In the genomic region with DNA sequence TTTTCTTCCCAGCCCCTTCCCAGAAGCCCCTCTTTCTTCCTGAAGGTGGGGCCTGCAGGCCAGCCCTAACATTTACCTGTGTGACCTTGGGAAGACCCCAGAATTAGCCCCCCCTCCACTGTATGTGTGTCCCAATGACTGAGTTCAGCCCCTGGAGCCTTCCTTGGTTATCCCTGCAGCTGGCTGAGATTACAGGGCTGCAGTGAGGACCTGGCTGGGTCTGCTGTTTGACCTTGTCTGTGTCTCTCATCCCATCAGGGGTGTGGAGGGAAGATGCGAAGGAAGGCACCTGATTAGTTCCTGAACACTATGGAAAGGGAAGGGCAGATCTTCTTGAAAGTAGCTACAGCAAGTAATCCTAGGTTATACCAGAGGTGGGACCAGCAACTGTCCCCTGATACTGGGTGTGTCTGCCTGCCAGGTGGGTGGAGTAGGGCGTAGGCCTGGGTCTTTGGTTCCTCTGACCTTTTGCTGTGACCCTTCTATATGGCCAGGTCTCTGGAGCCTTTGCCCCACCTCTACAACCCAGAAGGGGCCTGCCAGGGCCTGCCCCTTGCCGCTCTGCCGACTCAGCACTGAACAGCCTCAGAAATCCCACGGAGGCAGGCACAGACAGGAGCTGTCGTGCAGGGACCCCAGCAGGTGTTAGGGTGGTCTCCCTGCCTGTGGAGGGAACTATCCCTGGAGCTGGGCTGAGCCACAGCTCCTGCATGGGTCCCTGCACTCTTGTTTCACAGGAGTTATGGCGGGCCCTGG, we compare ENCODE assay signal across 9 mouse cellular contexts. TPM values are rescaled to one million over a fixed set of nuclear protein-coding genes. Genes with fewer than 3 reads are reported as not detected.
DNase-seq lines count a peak whose midpoint lies in the region; ATAC-seq and TF ChIP-seq lines count a peak whose summit lies in the region.
"Had no signal": no experiment of that assay in that cellular context is flagged by ENCODE, and none has a peak within 500 bp of the region (broad histone marks: within the 10 kb centered on the region; RNA-seq: fewer than 3 reads in every experiment).

No protein-coding gene starts in this region.

- H3K4me2 ChIP-seq in forebrain, embryonic 15.5 days (replicated peaks): no peak overlapping the region
- no peak overlapping the region; the same call in 1 of the 2 replicates for H3K4me2 ChIP-seq in lung, embryonic 16.5 days (ENCODE audit: low read depth, low read length)
- H3K4me2 ChIP-seq in hindbrain, postnatal 0 days (ENCODE audit: low read depth, low read length): no peak overlapping the region
- no peak overlapping the region for H3K4me2 ChIP-seq in neural tube, embryonic 14.5 days (ENCODE audit: low read depth, low read length)

- 85% methylated on average over 7 of the region's 7 CpGs for WGBS in forebrain, embryonic 10.5 days
- 86% methylated on average over 7 of the region's 7 CpGs for WGBS in forebrain, embryonic 15.5 days
- WGBS in lung, embryonic 16.5 days: 80% methylated on average over 7 of the region's 7 CpGs
- WGBS in hindbrain, postnatal 0 days: 74% methylated on average over 7 of the region's 7 CpGs
- 85% methylated on average over 7 of the region's 7 CpGs for WGBS in neural tube, embryonic 14.5 days

- DNase-seq in forebrain, embryonic 10.5 days (ENCODE audit: extremely low spot score, low spot score): no peak
- no peak for DNase-seq in lung, postnatal 10 days
- no peak for DNase-seq in hindbrain, postnatal 0 days (ENCODE audit: low spot score)
- no peak for DNase-seq in layer of hippocampus, adult 11-12 months (ENCODE audit: low spot score)
- no peak for DNase-seq in right cerebral cortex, postnatal 14 days
- DNase-seq: B cell, adult 2 months had no signal

- H3K9ac ChIP-seq in forebrain, embryonic 15.5 days (replicated peaks): no peak overlapping the region
- H3K9ac ChIP-seq in lung, embryonic 16.5 days (ENCODE audit: low read length): no peak overlapping the region; the same call in 1 of the 2 replicates
- H3K9ac ChIP-seq in hindbrain, postnatal 0 days (replicated peaks; ENCODE audit: low read length): peak overlapping the region; percentile 44
- 0 out of 2 replicates have a peak overlapping the region, but pooled peaks have one; percentile 39 for H3K9ac ChIP-seq in neural tube, embryonic 14.5 days (replicated peaks; ENCODE audit: low read depth, low read length)

- peak overlapping the region; percentile 13; the same call in 1 of the 2 replicates for H3K4me3 ChIP-seq in forebrain, embryonic 10.5 days
- H3K4me3 ChIP-seq in forebrain, embryonic 15.5 days: no peak overlapping the region
- H3K4me3 ChIP-seq in lung, embryonic 16.5 days (ENCODE audit: low read length): no peak overlapping the region
- no peak overlapping the region for H3K4me3 ChIP-seq in hindbrain, postnatal 0 days (ENCODE audit: low read length)
- no peak overlapping the region for H3K4me3 ChIP-seq in neural tube, embryonic 14.5 days (ENCODE audit: low read depth, low read length)

- ATAC-seq in forebrain, embryonic 15.5 days (replicated peaks): no peak
- ATAC-seq in lung, embryonic 16.5 days (ENCODE audit: low read depth): no peak
- no peak for ATAC-seq in hindbrain, postnatal 0 days
- ATAC-seq in neural tube, embryonic 14.5 days (ENCODE audit: low read depth): no peak

- H3K27ac ChIP-seq in forebrain, embryonic 10.5 days: 0 out of 2 replicates have a peak overlapping the region, but pooled peaks have one; percentile 97
- no peak overlapping the region for H3K27ac ChIP-seq in forebrain, embryonic 15.5 days (replicated peaks)
- 0 out of 2 replicates have a peak overlapping the region, but pooled peaks have one; percentile 31 for H3K27ac ChIP-seq in lung, embryonic 16.5 days (ENCODE audit: low read length)
- no peak overlapping the region for H3K27ac ChIP-seq in hindbrain, postnatal 0 days
- H3K27ac ChIP-seq in neural tube, embryonic 14.5 days (ENCODE audit: low read depth, low read length): no peak overlapping the region; the same call in 1 of the 2 replicates

- peaks cover 49% of the 10 kb centered on the region for H3K36me3 ChIP-seq in forebrain, embryonic 10.5 days (replicated peaks)
- peaks cover 30% of the 10 kb centered on the region for H3K36me3 ChIP-seq in forebrain, embryonic 15.5 days
- H3K36me3 ChIP-seq in lung, embryonic 16.5 days (ENCODE audit: control insufficient read depth, insufficient read depth, low read length): peaks cover 32% of the 10 kb centered on the region
- peaks cover 24% of the 10 kb centered on the region for H3K36me3 ChIP-seq in hindbrain, postnatal 0 days (ENCODE audit: insufficient read depth, low read length)
- H3K36me3 ChIP-seq in neural tube, embryonic 14.5 days (ENCODE audit: control insufficient read depth, insufficient read depth, low read length): peaks cover 26% of the 10 kb centered on the region

- H3K9me3 ChIP-seq in forebrain, embryonic 10.5 days: 0 out of 2 replicates have a peak, but pooled peaks cover 7% of the 10 kb centered on the region
- H3K9me3 ChIP-seq in forebrain, embryonic 15.5 days: no peaks in the 10 kb centered on the region
- H3K9me3 ChIP-seq in lung, embryonic 16.5 days (ENCODE audit: control insufficient read depth, low read length): no peaks in the 10 kb centered on the region
- no peaks in the 10 kb centered on the region for H3K9me3 ChIP-seq in hindbrain, postnatal 0 days (ENCODE audit: low read length)
- no peaks in the 10 kb centered on the region for H3K9me3 ChIP-seq in neural tube, embryonic 14.5 days (ENCODE audit: control insufficient read depth, low read length)

- TF ChIP-seq CTCF in hindbrain, postnatal 0 days (IDR thresholded peaks at IDR 0.05; ENCODE audit: low read depth): no peak

- H3K27me3 ChIP-seq in forebrain, embryonic 10.5 days (ENCODE audit: poor library complexity, severe bottlenecking): no peaks in the 10 kb centered on the region
- H3K27me3 ChIP-seq in forebrain, embryonic 15.5 days: no peaks in the 10 kb centered on the region
- H3K27me3 ChIP-seq in lung, embryonic 16.5 days (ENCODE audit: control insufficient read depth, insufficient read depth, low read depth, low read length): no peaks in the 10 kb centered on the region
- H3K27me3 ChIP-seq in hindbrain, postnatal 0 days (ENCODE audit: insufficient read depth, low read length): no peaks in the 10 kb centered on the region
- H3K27me3 ChIP-seq in neural tube, embryonic 14.5 days (ENCODE audit: control insufficient read depth, insufficient read depth, low read length): no peaks in the 10 kb centered on the region

- peaks cover 56% of the 10 kb centered on the region for H3K4me1 ChIP-seq in forebrain, embryonic 10.5 days
- peaks cover 50% of the 10 kb centered on the region for H3K4me1 ChIP-seq in forebrain, embryonic 15.5 days
- peaks cover 41% of the 10 kb centered on the region for H3K4me1 ChIP-seq in lung, embryonic 16.5 days (replicated peaks; ENCODE audit: control insufficient read depth, insufficient read depth, low read length)
- peaks cover 22% of the 10 kb centered on the region for H3K4me1 ChIP-seq in hindbrain, postnatal 0 days (ENCODE audit: insufficient read depth, low read length)
- H3K4me1 ChIP-seq in neural tube, embryonic 14.5 days (ENCODE audit: control insufficient read depth, insufficient read depth, low read length): peaks cover 40% of the 10 kb centered on the region

RNA-seq across cellular contexts. Expression of a gene that starts 6.6 kb away (rescaled TPM):
- polyA plus RNA-seq in forebrain, embryonic 10.5 days (2016; fragmentation: Nextera tagmentation; extraction: Ambion mirVana): 6.8 and 7.5 TPM in 2 replicates
- 12.1 and 15.1 TPM in 2 replicates for polyA plus RNA-seq in forebrain, embryonic 15.5 days (2015; fragmentation: Nextera tagmentation; extraction: Ambion mirVana)
- polyA plus RNA-seq in lung, embryonic 16.5 days (2015; fragmentation: Nextera tagmentation; extraction: Ambion mirVana): 31.5 and 31.6 TPM in 2 replicates
- 37.3 and 38.4 TPM in 2 replicates for total RNA-seq in hindbrain, postnatal 0 days (2014; rRNA removed)
- 22.0 and 22.3 TPM in 2 replicates for polyA plus RNA-seq in hindbrain, postnatal 0 days (2015; fragmentation: Nextera tagmentation; extraction: Ambion mirVana)
- 11.0 and 12.6 TPM in 2 replicates for polyA plus RNA-seq in neural tube, embryonic 14.5 days (2014; fragmentation: Nextera tagmentation; extraction: Ambion mirVana)

RNA-seq across cellular contexts. Expression of a gene that starts 26.1 kb away (rescaled TPM):
- polyA plus RNA-seq in forebrain, embryonic 10.5 days (2016; fragmentation: Nextera tagmentation; extraction: Ambion mirVana): 56.2 and 58.7 TPM in 2 replicates
- 54.9 and 57.8 TPM in 2 replicates for polyA plus RNA-seq in forebrain, embryonic 15.5 days (2015; fragmentation: Nextera tagmentation; extraction: Ambion mirVana)
- polyA plus RNA-seq in lung, embryonic 16.5 days (2015; fragmentation: Nextera tagmentation; extraction: Ambion mirVana): 35.5 and 41.8 TPM in 2 replicates
- 33.9 and 46.4 TPM in 2 replicates for total RNA-seq in hindbrain, postnatal 0 days (2014; rRNA removed)
- polyA plus RNA-seq in hindbrain, postnatal 0 days (2015; fragmentation: Nextera tagmentation; extraction: Ambion mirVana): 32.0 and 33.7 TPM in 2 replicates
- polyA plus RNA-seq in neural tube, embryonic 14.5 days (2014; fragmentation: Nextera tagmentation; extraction: Ambion mirVana): 48.4 and 51.4 TPM in 2 replicates

RNA-seq across cellular contexts. Expression of a gene that starts 34.8 kb away (rescaled TPM):
- 596 and 599 TPM in 2 replicates for polyA plus RNA-seq in forebrain, embryonic 10.5 days (2016; fragmentation: Nextera tagmentation; extraction: Ambion mirVana)
- 633 and 637 TPM in 2 replicates for polyA plus RNA-seq in forebrain, embryonic 15.5 days (2015; fragmentation: Nextera tagmentation; extraction: Ambion mirVana)
- 589 and 620 TPM in 2 replicates for polyA plus RNA-seq in lung, embryonic 16.5 days (2015; fragmentation: Nextera tagmentation; extraction: Ambion mirVana)
- 2,095 and 2,196 TPM in 2 replicates for total RNA-seq in hindbrain, postnatal 0 days (2014; rRNA removed)
- 422 and 434 TPM in 2 replicates for polyA plus RNA-seq in hindbrain, postnatal 0 days (2015; fragmentation: Nextera tagmentation; extraction: Ambion mirVana)
- polyA plus RNA-seq in neural tube, embryonic 14.5 days (2014; fragmentation: Nextera tagmentation; extraction: Ambion mirVana): 373 and 452 TPM in 2 replicates

RNA-seq across cellular contexts. Expression of a gene that starts 35.9 kb away (rescaled TPM):
- 186 and 206 TPM in 2 replicates for polyA plus RNA-seq in forebrain, embryonic 10.5 days (2016; fragmentation: Nextera tagmentation; extraction: Ambion mirVana)
- 211 and 229 TPM in 2 replicates for polyA plus RNA-seq in forebrain, embryonic 15.5 days (2015; fragmentation: Nextera tagmentation; extraction: Ambion mirVana)
- 144 and 151 TPM in 2 replicates for polyA plus RNA-seq in lung, embryonic 16.5 days (2015; fragmentation: Nextera tagmentation; extraction: Ambion mirVana)
- total RNA-seq in hindbrain, postnatal 0 days (2014; rRNA removed): 297 and 309 TPM in 2 replicates
- 196 and 204 TPM in 2 replicates for polyA plus RNA-seq in hindbrain, postnatal 0 days (2015; fragmentation: Nextera tagmentation; extraction: Ambion mirVana)
- polyA plus RNA-seq in neural tube, embryonic 14.5 days (2014; fragmentation: Nextera tagmentation; extraction: Ambion mirVana): 219 and 228 TPM in 2 replicates

RNA-seq across cellular contexts. Expression of a gene that starts 41.2 kb away (rescaled TPM):
- polyA plus RNA-seq in forebrain, embryonic 10.5 days (2016; fragmentation: Nextera tagmentation; extraction: Ambion mirVana): 41.6 and 44.9 TPM in 2 replicates
- polyA plus RNA-seq in forebrain, embryonic 15.5 days (2015; fragmentation: Nextera tagmentation; extraction: Ambion mirVana): 56.8 and 61.3 TPM in 2 replicates
- 37.5 and 40.5 TPM in 2 replicates for polyA plus RNA-seq in lung, embryonic 16.5 days (2015; fragmentation: Nextera tagmentation; extraction: Ambion mirVana)
- total RNA-seq in hindbrain, postnatal 0 days (2014; rRNA removed): 69.7 and 80.9 TPM in 2 replicates
- 52.3 and 56.1 TPM in 2 replicates for polyA plus RNA-seq in hindbrain, postnatal 0 days (2015; fragmentation: Nextera tagmentation; extraction: Ambion mirVana)
- polyA plus RNA-seq in neural tube, embryonic 14.5 days (2014; fragmentation: Nextera tagmentation; extraction: Ambion mirVana): 64.5 and 67.3 TPM in 2 replicates

Comparison
In these comparisons a context has a peak if more than half of its experiments do, and no peak if none do; other contexts are left out.
1. H3K27ac ChIP-seq: peak in forebrain, embryonic 10.5 days (single experiment) and lung, embryonic 16.5 days (single experiment); none in forebrain, embryonic 15.5 days (single experiment), hindbrain, postnatal 0 days (single experiment) and neural tube, embryonic 14.5 days (single experiment).
2. H3K9ac ChIP-seq: peak in hindbrain, postnatal 0 days (single experiment) and neural tube, embryonic 14.5 days (single experiment); none in forebrain, embryonic 15.5 days (single experiment) and lung, embryonic 16.5 days (single experiment).